Comparison of ENCODE assay signal across 8 mouse cellular contexts in genomic region chr3:135290249-135290894, GRCm38 (mm10). TPM values are rescaled to one million over a fixed set of nuclear protein-coding genes. Genes with fewer than 3 reads are reported as not detected.
DNase-seq lines count a peak whose midpoint lies in the region; ATAC-seq and TF ChIP-seq lines count a peak whose summit lies in the region.

No protein-coding gene starts in this region.

- no peak overlapping the region for H3K9ac ChIP-seq in lung, embryonic 16.5 days (ENCODE audit: low read length)

- no peaks in the 10 kb centered on the region; the same call in 1 of the 2 replicates for H3K4me1 ChIP-seq in lung, embryonic 16.5 days (replicated peaks; ENCODE audit: control insufficient read depth, insufficient read depth, low read length)

- H3K27ac ChIP-seq in gastrocnemius, adult 2 months: no peak overlapping the region
- no peak overlapping the region for H3K27ac ChIP-seq in layer of hippocampus, adult 2 months
- H3K27ac ChIP-seq in lung, embryonic 16.5 days (ENCODE audit: low read length): no peak overlapping the region

- TF ChIP-seq CTCF in gastrocnemius, adult 2 months (IDR thresholded peaks at IDR 0.05): peak; percentile 74
- peak; percentile 89 for TF ChIP-seq CTCF in layer of hippocampus, adult 2 months (conservative IDR thresholded peaks at IDR 0.05)

- H3K4me2 ChIP-seq in lung, embryonic 16.5 days (ENCODE audit: low read depth, low read length): no peak overlapping the region

- peak; percentile 42 for DNase-seq in gastrocnemius, adult 2 months
- DNase-seq in gastrocnemius, postnatal 25 days: no peak
- peak; percentile 50 for DNase-seq in adrenal gland, adult 2 months
- peak; percentile 60 for DNase-seq in embryo, embryonic 11.5 days (ENCODE audit: low read depth, low spot score)
- DNase-seq in heart, postnatal 36 days: peak; percentile 41 to 44
- peak; percentile 63 to 70 for DNase-seq in layer of hippocampus, adult 2 months (ENCODE audit: low spot score in 2 of 2)
- peak; percentile 48 for DNase-seq in right cerebral cortex, adult 18-20 months

- H3K9me3 ChIP-seq in lung, embryonic 16.5 days (ENCODE audit: control insufficient read depth, low read length): no peaks in the 10 kb centered on the region

- 98% methylated on average over 7 of the region's 7 CpGs for WGBS in lung, embryonic 16.5 days

- intact Hi-C loops in gastrocnemius, adult 2 months (cut with DNase I): loop anchor here (5.0 kb wide), 1 partner anchor 442 kb away; no protein-coding TSS in a partner anchor
- intact Hi-C loops in heart, postnatal 36 days (cut with DNase I): loop anchor here (2.0 to 5.0 kb wide), 3 partner anchors 247 to 440 kb away; no protein-coding TSS in a partner anchor

- H3K4me3 ChIP-seq in gastrocnemius, adult 2 months: no peak overlapping the region
- no peak overlapping the region for H3K4me3 ChIP-seq in layer of hippocampus, adult 2 months
- H3K4me3 ChIP-seq in lung, embryonic 16.5 days (ENCODE audit: low read length): no peak overlapping the region

- H3K36me3 ChIP-seq in lung, embryonic 16.5 days (ENCODE audit: control insufficient read depth, insufficient read depth, low read length): no peaks in the 10 kb centered on the region

- no peaks in the 10 kb centered on the region for H3K27me3 ChIP-seq in lung, embryonic 16.5 days (ENCODE audit: control insufficient read depth, insufficient read depth, low read depth, low read length)

- peak; percentile 49 for ATAC-seq in lung, embryonic 16.5 days (ENCODE audit: low read depth)

RNA-seq across cellular contexts. Expression of gene Bdh2, which starts 9.4 kb away (rescaled TPM):
- 1 to 10 TPM; 2.4 to 2.9 TPM for total RNA-seq in gastrocnemius, adult 2 months (2021)
- total RNA-seq in gastrocnemius, postnatal 25 days (2021): 1 to 10 TPM; 2.3 to 3.1 TPM
- total RNA-seq in adrenal gland, adult 2 months (2021): 1 to 10 TPM; 1.3 to 4.1 TPM
- polyA plus RNA-seq in adrenal gland, adult 2 months (2012; rRNA removed): 0.19 and 0.47 TPM in 2 replicates
- 1 to 10 TPM; 4.0 to 4.9 TPM for total RNA-seq in heart, postnatal 36 days (2021)
- total RNA-seq in layer of hippocampus, adult 2 months (2021): 1 to 10 TPM; 4.7 to 5.3 TPM
- 8.0 and 8.3 TPM in 2 replicates for polyA plus RNA-seq in lung, embryonic 16.5 days (2015; fragmentation: Nextera tagmentation; extraction: Ambion mirVana)

RNA-seq across cellular contexts. Expression of gene Slc9b2, which starts 17.1 kb away (rescaled TPM):
- under 1 TPM in 1 of 2 experiments, not detected in 1; 0.42 TPM for total RNA-seq in gastrocnemius, adult 2 months (2021)
- under 1 TPM; 0.18 to 0.43 TPM for total RNA-seq in gastrocnemius, postnatal 25 days (2021)
- 1 to 10 TPM in 1 of 2 experiments, under 1 TPM in 1; 0.92 to 1.3 TPM for total RNA-seq in adrenal gland, adult 2 months (2021)
- 0.11 TPM in 1 of 2 replicates, not detected in the other for polyA plus RNA-seq in adrenal gland, adult 2 months (2012; rRNA removed)
- under 1 TPM in 1 of 2 experiments, not detected in 1; 0.33 TPM for total RNA-seq in heart, postnatal 36 days (2021)
- total RNA-seq in layer of hippocampus, adult 2 months (2021): 1 to 10 TPM; 2.9 to 3.2 TPM
- 1.1 and 1.8 TPM in 2 replicates for polyA plus RNA-seq in lung, embryonic 16.5 days (2015; fragmentation: Nextera tagmentation; extraction: Ambion mirVana)

RNA-seq across cellular contexts. Expression of gene Slc9b1, which starts 57.5 kb away (rescaled TPM):
- total RNA-seq in gastrocnemius, adult 2 months (2021): not detected
- total RNA-seq in gastrocnemius, postnatal 25 days (2021): not detected
- under 1 TPM; 0.35 to 0.90 TPM for total RNA-seq in adrenal gland, adult 2 months (2021)
- 0.06 TPM in 1 of 2 replicates, not detected in the other for polyA plus RNA-seq in adrenal gland, adult 2 months (2012; rRNA removed)
- under 1 TPM in 1 of 2 experiments, not detected in 1; 0.79 TPM for total RNA-seq in heart, postnatal 36 days (2021)
- total RNA-seq in layer of hippocampus, adult 2 months (2021): not detected
- polyA plus RNA-seq in lung, embryonic 16.5 days (2015; fragmentation: Nextera tagmentation; extraction: Ambion mirVana): 0.16 and 0.34 TPM in 2 replicates
